Mouse (Mus musculus) MEL (cell line): ENCODE measurements around the gene Hist1h2af. TPM values are rescaled to one million over a fixed set of nuclear protein-coding genes. Genes with fewer than 3 reads are reported as not detected.
A peak's percentile ranks its signal among the peaks of the same experiment; 100 is the strongest.

Experiments
- DNase-seq: peaks from one replicate; pipeline ENCODE4 v3.0.0; 2011; ENCODE audit warnings: low read depth, low spot score
- H3K27ac ChIP-seq: 2 replicates; pipeline ENCODE4 v1.5.1; 2012; ENCODE audit warnings: low read depth, mild to moderate bottlenecking, control low read depth, low read length, moderate library complexity; ENCODE audit not compliant: control insufficient read depth
- H3K27me3 ChIP-seq, 2 experiments: fragments of 150-350 bp in 1 of 2; sonication (generic) in 1 of 2; 2 replicates each; pipeline ENCODE4 v1.6.1; 2012; ENCODE audit warnings: low read length in 2 of 2, mild to moderate bottlenecking in 2 of 2, improper control_type of control experiment in 1 of 2, moderate library complexity in 1 of 2; ENCODE audit not compliant: insufficient read depth in 2 of 2, control insufficient read depth in 1 of 2
- H3K36me3 ChIP-seq, 2 experiments: 2 replicates each; pipeline ENCODE4 v1.6.1; 2012 to 2014; ENCODE audit warnings: low read length in 2 of 2, improper control_type of control experiment in 1 of 2, inconsistent platforms in 1 of 2, mild to moderate bottlenecking in 1 of 2; ENCODE audit not compliant: insufficient read depth in 2 of 2, control insufficient read depth in 1 of 2
- H3K4me1 ChIP-seq, 2 experiments: fragments of 150-350 bp in 1 of 2; sonication (generic) in 1 of 2; 2 replicates each; pipeline ENCODE4 v1.6.1; 2012; ENCODE audit warnings: low read length in 2 of 2, improper control_type of control experiment in 1 of 2, mild to moderate bottlenecking in 1 of 2; ENCODE audit not compliant: insufficient read depth in 2 of 2, control insufficient read depth in 1 of 2
- H3K4me3 ChIP-seq, 2 experiments: fragments of 150-350 bp in 1 of 2; sonication (generic) in 1 of 2; 2 replicates each; pipeline ENCODE4 v1.5.1; 2012; ENCODE audit warnings: low read depth in 2 of 2, low read length in 2 of 2, mild to moderate bottlenecking in 2 of 2, moderate library complexity in 2 of 2, control low read depth in 1 of 2, improper control_type of control experiment in 1 of 2; ENCODE audit not compliant: control insufficient read depth in 1 of 2, insufficient read depth in 1 of 2
- H3K79me2 ChIP-seq: 2 replicates; pipeline ENCODE4 v1.6.1; 2012; ENCODE audit warnings: mild to moderate bottlenecking, low read length, moderate library complexity; ENCODE audit not compliant: control insufficient read depth, poor library complexity, insufficient read depth
- H3K9ac ChIP-seq: 2 replicates; pipeline ENCODE4 v1.6.1; 2012; ENCODE audit warnings: low read depth, mild to moderate bottlenecking, control low read depth, low read length, moderate library complexity; ENCODE audit not compliant: control insufficient read depth, poor library complexity, severe bottlenecking
- H3K9me3 ChIP-seq: fragments of 150-350 bp; sonication (generic); replicated peaks from 2 replicates; pipeline ENCODE4 v1.6.1; 2012; ENCODE audit warnings: mild to moderate bottlenecking, low read length, improper control_type of control experiment, moderate library complexity; ENCODE audit not compliant: insufficient read depth
- CHD1 ChIP-seq: IDR thresholded peaks from 2 replicates; pipeline ENCODE4 v1.6.1; 2012; ENCODE audit warnings: low read depth, mild to moderate bottlenecking, inconsistent platforms, low read length, improper control_type of control experiment
- CHD2 ChIP-seq: IDR thresholded peaks from 2 replicates; pipeline ENCODE4 v1.6.1; 2011; ENCODE audit warnings: low read length, improper control_type of control experiment
- GABPA ChIP-seq: IDR thresholded peaks from 2 replicates; pipeline ENCODE4 v1.6.1; 2012; ENCODE audit warnings: low read depth, mild to moderate bottlenecking, inconsistent platforms, low read length, improper control_type of control experiment, moderate library complexity
- GATA1 ChIP-seq: IDR thresholded peaks from 2 replicates; pipeline ENCODE4 v1.6.1; 2011; ENCODE audit warnings: low read depth, low read length, improper control_type of control experiment
- MAX ChIP-seq: IDR thresholded peaks from 2 replicates; pipeline ENCODE4 v1.6.1; 2011; ENCODE audit warnings: low read length, improper control_type of control experiment
- MAZ ChIP-seq: IDR thresholded peaks from 2 replicates; pipeline ENCODE4 v1.6.1; 2012; ENCODE audit warnings: low read depth, mild to moderate bottlenecking, inconsistent platforms, low read length, improper control_type of control experiment
- POLR2AphosphoS2 ChIP-seq: IDR thresholded peaks from 2 replicates; pipeline ENCODE4 v1.6.1; 2011; ENCODE audit warnings: low read length, improper control_type of control experiment
- RAD21 ChIP-seq: IDR thresholded peaks from 2 replicates; pipeline ENCODE4 v1.6.1; 2011; ENCODE audit warnings: mild to moderate bottlenecking, low read depth, low read length, improper control_type of control experiment
- SIN3A ChIP-seq: IDR thresholded peaks from 2 replicates; pipeline ENCODE4 v1.6.1; 2012; ENCODE audit warnings: low read length, improper control_type of control experiment, inconsistent platforms
- TBP ChIP-seq: IDR thresholded peaks from 2 replicates; pipeline ENCODE4 v1.8.0; 2011; ENCODE audit warnings: low read depth, low read length, improper control_type of control experiment
- TCF12 ChIP-seq: IDR thresholded peaks from 2 replicates; pipeline ENCODE4 v1.6.1; 2014; ENCODE audit warnings: low read depth, mild to moderate bottlenecking, inconsistent platforms, low read length, improper control_type of control experiment, moderate library complexity
- ZNF384 ChIP-seq: IDR thresholded peaks from 2 replicates; pipeline ENCODE4 v1.6.1; 2012; ENCODE audit warnings: low read depth, mild to moderate bottlenecking, inconsistent platforms, low read length, improper control_type of control experiment
- polyA plus RNA-seq, 2 experiments: library from polyadenylated mRNA; stranded (reverse) in 1 of 2; unstranded in 1 of 2; fragments of >175 nt in 1 of 2; fragments of >200 nt in 1 of 2; gene quantifications; 2 replicates each; pipeline versions ENCODE4 v1.2.1 to v1.2.4; 2012; ENCODE audit warnings: low replicate concordance in 2 of 2, low read depth in 1 of 2; ENCODE audit not compliant: insufficient read length in 2 of 2, insufficient read depth in 1 of 2, missing spikeins in 1 of 2
- total RNA-seq: library from RNA; depleted of rRNA; stranded (reverse); fragments of 300-350 nt; gene quantifications from 2 replicates; pipeline ENCODE4 v1.2.3, GENCODE M21; 2012

Hist1h2af gene
- total and polyA plus RNA-seq, 3 experiments, result 64.3 to 939 TPM; not detected in 1

DNA sequence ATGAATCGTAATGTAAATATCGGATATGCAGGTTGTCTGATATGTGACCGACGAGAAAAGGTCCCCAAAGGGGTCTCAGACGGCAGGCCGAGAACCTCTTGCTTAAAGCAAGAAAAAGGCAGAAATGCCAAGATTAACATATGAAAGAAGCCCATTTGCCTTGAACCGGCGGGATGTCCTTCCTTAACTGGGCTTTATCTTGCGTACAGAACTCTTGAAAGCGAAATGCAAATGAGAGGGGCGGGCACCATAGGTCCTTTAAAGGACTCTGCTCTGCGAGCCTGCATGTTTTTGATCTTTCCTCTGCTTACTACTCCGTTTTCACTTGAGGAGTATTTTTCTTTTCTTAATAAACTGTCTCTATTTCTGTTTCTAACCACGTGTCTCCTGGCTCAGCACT lies 41.7 kb upstream of the Hist1h2af start:
- Histone ChIP-seq H3K79me2 (no peaks in the 10 kb centered on the region), H3K36me3 (peaks cover 0 to 13% of the 10 kb centered on the region in 2 experiments; a peak in 2 of 4 replicates), H3K27ac (no peak overlapping the region), H3K27me3 (peaks cover 0 to 2% of the 10 kb centered on the region in 2 experiments; a peak in 2 of 4 replicates), H3K9me3 (no peaks in the 10 kb centered on the region), H3K9ac (0 out of 2 replicates have a peak overlapping the region, but pooled peaks have one; percentile 34), H3K4me1 (peaks cover 4 to 7% of the 10 kb centered on the region in 2 experiments), H3K4me3 (peak overlapping the region; percentile 44 to 47)
- TF ChIP-seq CHD1, result no peak
- TF ChIP-seq POLR2AphosphoS2, result no peak
- TF ChIP-seq MAZ, result no peak
- no peak for TF ChIP-seq GABPA
- 0 out of 2 replicates have a peak, but pooled peaks have one; percentile 30 for TF ChIP-seq GATA1
- 0 out of 2 replicates have a peak, but pooled peaks have one; percentile 26 for TF ChIP-seq TBP
- TF ChIP-seq SIN3A, result peak; percentile 42; the same call in 1 of the 2 replicates
- TF ChIP-seq ZNF384, result no peak
- TF ChIP-seq MAX, result peak; percentile 30; the same call in 1 of the 2 replicates
- no peak for TF ChIP-seq TCF12
- no peak for TF ChIP-seq RAD21
- peak; percentile 68 for DNase-seq

GRCm38 (mm10) chr13:23495526-23495925 lies 38.2 kb upstream of the Hist1h2af start:
- TF ChIP-seq CHD2, result no peak
- peaks cover 7% of the 10 kb centered on the region in 2 experiments for H3K4me1 ChIP-seq

DNA sequence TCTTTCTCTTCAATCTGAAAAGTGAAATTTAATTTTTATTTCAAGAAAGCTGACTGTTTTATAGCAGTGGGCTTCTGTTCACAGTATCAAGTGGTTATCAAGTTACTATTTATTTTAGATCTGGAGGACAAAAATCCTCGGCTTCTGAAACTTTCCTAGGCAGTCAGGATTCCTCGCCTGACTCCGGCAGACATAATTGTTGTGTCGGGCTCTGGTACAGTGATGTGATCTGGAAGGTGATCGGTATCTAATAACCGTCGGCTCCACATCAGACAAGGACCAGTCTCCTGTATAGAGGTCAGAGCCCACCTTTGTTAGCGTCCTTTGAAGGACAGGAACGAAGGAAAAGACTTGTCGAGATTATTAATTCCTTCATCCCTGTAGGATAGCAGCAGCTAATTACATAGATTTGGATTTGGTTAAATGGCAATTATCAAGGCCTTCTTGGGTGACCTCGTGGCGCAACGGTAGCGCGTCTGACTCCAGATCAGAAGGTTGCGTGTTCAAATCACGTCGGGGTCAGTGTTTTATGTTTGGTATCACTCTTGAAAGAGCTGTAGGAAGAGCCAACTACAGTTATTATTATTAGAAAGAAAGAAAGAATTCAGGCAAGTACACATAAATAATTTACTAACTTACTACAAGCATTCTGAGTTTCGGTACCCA lies 35.9 kb upstream of the Hist1h2af start:
- peak overlapping the region; percentile 56 to 68 for H3K4me3 ChIP-seq
- TF ChIP-seq TCF12 (no peak), TBP (peak; percentile 100), GATA1 (peak; percentile 41; the same call in 1 of the 2 replicates)
- H3K9me3 ChIP-seq, result no peaks in the 10 kb centered on the region
- peak; percentile 87 for DNase-seq
- H3K27ac ChIP-seq, result no peak overlapping the region
- H3K27me3 ChIP-seq, result no peaks in the 10 kb centered on the region
- H3K79me2 ChIP-seq, result no peaks in the 10 kb centered on the region
- H3K4me1 ChIP-seq, result peaks cover 0 to 3% of the 10 kb centered on the region in 2 experiments; a peak in 1 of 4 replicates
- H3K36me3 ChIP-seq, result peaks cover 0 to 8% of the 10 kb centered on the region in 2 experiments; a peak in 2 of 4 replicates
- H3K9ac ChIP-seq, result peak overlapping the region; percentile 19; the same call in 1 of the 2 replicates

More at GRCm38 (mm10) chr13:23495526-23495925, 38.2 kb upstream of the Hist1h2af start:
- H3K79me2 ChIP-seq, result no peaks in the 10 kb centered on the region
- H3K4me3 ChIP-seq, result no peak overlapping the region
- no peaks in the 10 kb centered on the region for H3K9me3 ChIP-seq
- DNase-seq, result no peak
- H3K36me3 ChIP-seq, result peaks cover 0 to 18% of the 10 kb centered on the region in 2 experiments; a peak in 2 of 4 replicates
- no peaks in the 10 kb centered on the region for H3K27me3 ChIP-seq
- H3K9ac ChIP-seq, result no peak overlapping the region
- no peak overlapping the region for H3K27ac ChIP-seq
